Mouse (Mus musculus) megakaryocyte, embryonic 14.5 days (primary cell): ENCODE results near the gene Aldh1l1. TPM values are rescaled to one million over a fixed set of nuclear protein-coding genes. Genes with fewer than 3 reads are reported as not detected.

Source experiments
- H3K27me3 ChIP-seq: replicated peaks from 2 replicates; pipeline ENCODE3; 2012; ENCODE audit warnings: inconsistent platforms
- H3K36me3 ChIP-seq: replicated peaks from 2 replicates; pipeline ENCODE3; 2012; ENCODE audit warnings: low read length, inconsistent platforms, mixed read lengths
- H3K4me1 ChIP-seq: 2 replicates; pipeline ENCODE4 v1.6.1; 2012; ENCODE audit warnings: inconsistent platforms
- H3K4me3 ChIP-seq: replicated peaks from 2 replicates; pipeline ENCODE3; 2012; ENCODE audit warnings: moderate library complexity, mild to moderate bottlenecking, inconsistent platforms
- H3K9me3 ChIP-seq: 2 replicates; pipeline ENCODE4 v1.6.1; 2012; ENCODE audit warnings: inconsistent platforms
- FLI1 ChIP-seq: IDR thresholded peaks from 2 replicates; pipeline ENCODE4 v1.6.1; 2012; ENCODE audit warnings: low read length, inconsistent platforms, mixed read lengths
- GATA1 ChIP-seq: IDR thresholded peaks from 3 replicates; pipeline ENCODE4 v1.6.1; 2012; ENCODE audit warnings: mixed read lengths, low read length, inconsistent platforms, borderline replicate concordance
- polyA plus RNA-seq: library from polyadenylated mRNA; stranded (reverse); fragments of >175 nt; gene quantifications from 2 replicates; pipeline ENCODE4 v1.2.3, GENCODE M21; 2012; ENCODE audit warnings: low replicate concordance; ENCODE audit not compliant: insufficient read depth

Aldh1l1 gene
- 7.3 and 7.4 TPM in 2 replicates for polyA plus RNA-seq

DNA sequence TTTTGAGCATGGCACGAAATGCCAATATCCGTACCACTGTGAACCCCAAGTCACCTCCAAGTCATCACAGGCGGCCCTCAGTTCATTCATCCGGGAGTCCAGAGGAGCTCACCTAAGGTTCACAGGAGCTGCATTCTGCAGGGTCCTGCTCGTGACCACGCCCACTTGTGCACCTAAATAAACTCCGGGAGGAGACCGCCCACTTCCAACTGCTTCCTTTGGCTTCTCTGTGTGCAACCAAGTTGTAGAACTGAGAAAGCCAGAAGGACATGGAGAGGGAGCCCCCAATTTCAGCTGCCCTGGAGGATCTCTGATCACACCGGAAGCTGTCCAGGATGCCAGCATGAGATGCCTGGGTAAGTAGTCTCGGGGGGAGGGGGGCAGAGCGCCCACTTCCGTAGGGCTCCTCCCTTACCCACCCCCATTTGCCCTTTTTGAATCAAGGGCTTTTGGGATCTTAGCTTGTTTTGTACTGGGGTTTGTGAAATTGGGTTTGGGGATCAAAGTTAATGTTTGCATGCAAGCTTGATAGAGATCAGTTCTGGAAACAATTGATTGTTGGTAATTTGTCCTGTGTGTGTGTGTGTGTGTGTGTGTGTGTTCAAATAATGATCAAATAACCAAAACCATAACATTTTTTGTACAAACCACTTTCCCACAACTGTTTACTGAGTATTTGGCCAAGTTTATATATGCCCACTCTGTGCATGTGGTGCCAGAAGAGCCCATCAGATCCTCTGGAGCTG lies at the start of gene Aldh1l1:
Gene Aldh1l1 (plus strand): TSS at position 252 of the 746 bp plus-strand sequence.
- Histone ChIP-seq H3K4me3 (no peak within 1 kb of the TSS), H3K36me3 (no peaks in the 10 kb centered on the region), H3K27me3 (peaks cover 35% of the 10 kb centered on the region), H3K4me1 (peaks cover 75% of the 10 kb centered on the region), H3K9me3 (no peaks in the 10 kb centered on the region)
- TF ChIP-seq GATA1 (no peak), FLI1 (no peak)

DNA sequence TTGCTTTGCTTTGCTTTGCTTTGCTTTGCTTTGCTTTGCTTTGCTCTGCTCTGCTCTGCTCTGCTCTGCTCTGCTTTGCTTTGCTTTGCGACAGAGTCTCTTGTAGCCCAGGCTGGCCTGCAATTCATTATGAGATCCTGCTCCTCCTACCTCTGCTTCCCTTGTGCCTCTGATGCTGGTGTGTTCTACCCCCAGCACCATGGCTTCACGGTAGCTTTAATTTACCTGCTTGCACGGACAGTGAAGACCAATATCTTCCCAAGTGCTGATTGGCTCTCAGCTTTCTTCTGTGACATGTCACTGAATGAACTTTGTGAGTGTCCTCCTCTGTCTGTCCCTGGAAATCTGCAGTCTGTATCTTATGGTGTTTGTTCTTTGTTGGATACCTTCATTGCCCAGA lies 49.2 kb upstream of the Aldh1l1 start:
- Histone ChIP-seq H3K4me1 (peaks cover 10% of the 10 kb centered on the region; the same call in 1 of the 2 replicates), H3K9me3 (no peaks in the 10 kb centered on the region), H3K4me3 (no peak overlapping the region), H3K27me3 (peaks cover 42% of the 10 kb centered on the region), H3K36me3 (no peaks in the 10 kb centered on the region)
- TF ChIP-seq FLI1 (no peak), GATA1 (no peak)

DNA sequence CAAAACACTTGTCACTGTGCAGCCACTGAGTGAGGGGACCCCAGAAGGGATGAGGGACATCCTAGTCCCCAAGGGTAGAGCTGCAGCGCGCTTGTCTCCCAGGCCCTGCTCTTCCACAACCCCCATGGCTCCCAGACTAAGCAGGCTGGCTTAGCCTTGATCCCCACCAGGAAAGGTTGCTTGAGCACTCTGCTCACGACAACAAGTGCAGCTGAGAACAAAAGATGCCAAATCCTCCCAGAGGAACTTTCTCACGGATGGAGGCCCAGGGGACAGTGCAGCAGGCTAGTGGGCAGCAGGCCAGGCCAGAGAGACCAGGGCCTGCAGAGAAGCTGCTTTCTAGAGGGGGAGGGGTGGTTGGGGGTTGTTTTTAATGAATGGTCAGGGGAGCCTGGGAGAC lies 39.3 kb upstream of the Aldh1l1 start:
- TF ChIP-seq GATA1, result no peak
- TF ChIP-seq FLI1, result no peak
- no peaks in the 10 kb centered on the region for H3K36me3 ChIP-seq
- H3K4me3 ChIP-seq, result no peak overlapping the region
- peaks cover 13% of the 10 kb centered on the region; the same call in 1 of the 2 replicates for H3K4me1 ChIP-seq
- H3K27me3 ChIP-seq, result peaks cover 47% of the 10 kb centered on the region
- H3K9me3 ChIP-seq, result no peaks in the 10 kb centered on the region

DNA sequence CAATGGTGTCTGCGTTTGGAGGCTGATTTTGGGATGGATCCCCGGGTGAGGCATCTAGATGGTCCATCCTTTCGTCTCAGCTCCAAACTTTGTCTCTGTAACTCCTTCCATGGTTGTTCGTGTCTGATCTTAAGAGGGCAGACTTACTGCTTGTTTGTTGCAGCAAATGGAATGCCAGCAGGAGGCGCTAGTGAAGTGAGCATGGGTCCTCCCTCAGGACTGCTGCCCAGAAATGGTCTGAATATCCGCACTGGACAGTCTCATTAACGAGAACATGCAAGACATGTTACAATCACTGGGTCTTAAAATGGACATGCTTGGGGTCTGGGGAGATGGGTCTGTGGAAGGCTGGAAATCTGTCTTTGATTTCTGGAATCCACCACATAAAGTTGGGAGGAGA lies 36.0 kb upstream of the Aldh1l1 start:
- peaks cover 63% of the 10 kb centered on the region for H3K27me3 ChIP-seq
- no peak overlapping the region for H3K4me3 ChIP-seq

DNA sequence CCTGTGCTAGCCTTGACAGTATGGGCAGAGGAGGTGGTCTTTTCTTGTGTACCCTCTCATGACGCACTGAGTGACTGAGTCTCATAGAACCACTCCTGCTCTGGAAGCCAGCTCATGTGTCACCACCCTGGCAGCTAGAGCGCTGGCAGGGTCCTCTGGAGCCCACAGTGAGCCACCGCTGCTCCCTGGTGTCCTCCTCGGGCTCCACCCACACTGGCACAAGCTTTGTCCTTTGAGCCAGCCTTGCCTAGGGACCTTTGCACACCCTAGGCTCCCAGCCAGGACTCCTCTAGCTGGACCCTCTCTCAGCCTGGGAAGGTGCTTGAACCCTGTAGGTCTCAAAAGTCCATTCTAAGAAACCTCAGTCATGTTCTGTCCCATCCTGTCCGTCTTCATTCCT lies 35.5 kb upstream of the Aldh1l1 start:
- H3K4me1 ChIP-seq, result peaks cover 13% of the 10 kb centered on the region; the same call in 1 of the 2 replicates
- H3K36me3 ChIP-seq, result no peaks in the 10 kb centered on the region
- TF ChIP-seq FLI1 (no peak), GATA1 (no peak)
- H3K4me3 ChIP-seq, result no peak overlapping the region
- H3K9me3 ChIP-seq, result no peaks in the 10 kb centered on the region
- peaks cover 64% of the 10 kb centered on the region for H3K27me3 ChIP-seq

More for the DNA sequence above, 36.0 kb upstream of the Aldh1l1 start:
- Histone ChIP-seq H3K9me3 (no peaks in the 10 kb centered on the region), H3K4me1 (peaks cover 13% of the 10 kb centered on the region; the same call in 1 of the 2 replicates), H3K36me3 (no peaks in the 10 kb centered on the region)
- TF ChIP-seq GATA1, result no peak

DNA sequence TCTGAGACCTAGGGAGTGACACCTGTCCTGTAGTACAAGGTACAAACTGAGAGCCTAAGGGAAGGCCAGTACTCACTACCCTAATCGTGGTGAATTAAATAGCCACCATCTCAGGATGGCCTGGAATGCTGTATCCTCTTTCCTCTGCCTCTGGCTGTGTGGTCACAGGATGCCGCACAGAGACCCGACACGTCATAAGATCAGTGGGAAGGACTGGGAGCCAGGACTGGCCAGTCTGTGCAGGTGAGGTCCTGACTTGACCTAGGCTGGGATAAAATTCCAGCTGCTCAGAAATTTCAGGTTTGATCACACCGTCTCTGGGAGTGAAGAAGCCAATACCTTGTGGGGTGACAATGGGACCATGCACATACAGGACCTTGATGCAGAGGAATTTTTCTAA lies 34.7 kb upstream of the Aldh1l1 start:
- no peaks in the 10 kb centered on the region for H3K36me3 ChIP-seq
- H3K4me3 ChIP-seq, result no peak overlapping the region
- TF ChIP-seq GATA1 (no peak), FLI1 (no peak)
- peaks cover 68% of the 10 kb centered on the region for H3K27me3 ChIP-seq
- H3K4me1 ChIP-seq, result peaks cover 16% of the 10 kb centered on the region; the same call in 1 of the 2 replicates
- H3K9me3 ChIP-seq, result no peaks in the 10 kb centered on the region

DNA sequence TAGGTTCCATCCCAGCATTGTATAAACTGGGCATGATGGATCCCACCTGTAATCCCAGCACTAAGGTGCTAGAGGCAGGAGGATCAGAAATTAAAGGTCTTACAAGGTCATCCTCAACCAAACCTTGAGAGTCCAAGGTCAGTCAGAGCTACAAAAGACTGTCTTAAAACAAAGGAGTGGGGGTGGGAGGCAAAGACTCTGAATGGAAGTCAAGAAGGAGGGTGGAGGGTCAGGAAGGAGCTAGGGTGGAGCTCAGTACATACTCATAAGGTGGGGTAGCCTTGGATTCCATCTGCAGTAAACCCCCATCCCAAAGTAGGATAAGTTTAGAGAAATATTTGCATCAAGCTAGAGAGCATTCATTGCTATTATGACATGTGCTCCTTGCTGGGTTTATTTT lies 33.6 kb upstream of the Aldh1l1 start:
- Histone ChIP-seq H3K4me3 (no peak overlapping the region), H3K27me3 (peaks cover 66% of the 10 kb centered on the region), H3K4me1 (peaks cover 16% of the 10 kb centered on the region; the same call in 1 of the 2 replicates), H3K36me3 (no peaks in the 10 kb centered on the region), H3K9me3 (no peaks in the 10 kb centered on the region)
- TF ChIP-seq GATA1, result no peak
- TF ChIP-seq FLI1, result no peak

DNA sequence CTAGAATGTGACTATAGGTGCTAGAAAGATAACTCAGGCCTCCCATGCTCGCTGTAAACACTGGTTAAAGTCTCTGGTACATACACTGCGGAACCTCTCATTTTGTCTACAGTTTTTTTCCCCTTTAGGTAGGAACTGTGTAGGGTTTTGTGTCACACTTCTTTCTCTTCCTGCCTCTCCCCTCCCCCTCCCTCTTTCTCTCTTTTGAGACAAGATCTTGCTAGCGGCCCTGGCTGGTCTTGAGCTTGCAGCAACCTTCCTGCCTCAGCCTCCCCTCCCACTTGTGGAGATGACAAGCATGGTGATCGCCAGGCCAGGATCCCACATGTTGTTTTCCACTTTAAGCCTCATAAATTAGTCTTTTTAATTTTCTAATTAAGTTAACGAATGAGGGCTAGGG lies 32.5 kb upstream of the Aldh1l1 start:
- TF ChIP-seq FLI1 (no peak), GATA1 (no peak)

DNA sequence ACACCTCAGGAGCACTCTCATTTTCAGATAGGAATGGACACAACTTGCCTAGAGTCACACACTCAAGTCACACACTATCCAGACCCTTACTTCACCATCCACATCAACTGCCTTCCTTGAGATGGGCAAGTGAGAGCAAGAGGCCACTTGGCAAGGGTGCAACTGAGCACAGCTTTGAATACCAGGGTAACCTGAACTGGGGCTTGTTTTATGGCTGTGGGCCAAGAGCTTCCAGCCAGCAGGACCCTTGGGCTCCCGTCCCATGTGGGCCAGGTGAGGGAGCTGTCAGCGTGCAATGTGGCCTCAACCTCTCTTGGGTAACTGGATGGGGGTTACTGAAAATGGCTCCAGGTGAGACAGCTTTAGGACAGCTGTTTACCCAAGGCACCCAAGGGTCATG lies 28.8 kb upstream of the Aldh1l1 start:
- no peak for TF ChIP-seq GATA1
- no peak for TF ChIP-seq FLI1
- Histone ChIP-seq H3K4me1 (peaks cover 11% of the 10 kb centered on the region), H3K9me3 (no peaks in the 10 kb centered on the region), H3K4me3 (no peak overlapping the region), H3K27me3 (peaks cover 81% of the 10 kb centered on the region), H3K36me3 (no peaks in the 10 kb centered on the region)

More for the DNA sequence above, 32.5 kb upstream of the Aldh1l1 start:
- H3K4me3 ChIP-seq, result no peak overlapping the region
- peaks cover 66% of the 10 kb centered on the region for H3K27me3 ChIP-seq
- no peaks in the 10 kb centered on the region for H3K36me3 ChIP-seq
- H3K9me3 ChIP-seq, result no peaks in the 10 kb centered on the region
- peaks cover 16% of the 10 kb centered on the region; the same call in 1 of the 2 replicates for H3K4me1 ChIP-seq

DNA sequence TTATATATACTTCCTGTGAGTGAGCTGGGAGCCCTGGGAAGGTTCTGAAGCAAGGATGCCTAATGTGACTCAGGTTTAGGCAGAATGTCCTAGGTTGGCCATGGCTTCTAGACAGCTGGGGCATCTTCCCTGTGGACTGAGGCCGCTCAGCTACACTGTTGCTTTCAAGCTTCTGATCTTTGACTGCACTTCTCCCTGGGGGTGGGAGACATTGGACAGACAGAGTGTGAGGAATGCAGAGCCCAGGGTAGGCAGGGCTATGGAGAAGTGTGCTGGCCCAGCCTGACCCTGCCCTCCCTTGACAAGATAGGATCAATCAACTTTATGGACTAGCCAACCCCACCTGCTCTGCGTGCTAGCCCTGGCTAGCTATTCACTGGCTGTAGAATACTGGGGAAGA lies 25.0 kb upstream of the Aldh1l1 start:
- H3K4me3 ChIP-seq, result no peak overlapping the region
- H3K36me3 ChIP-seq, result no peaks in the 10 kb centered on the region
- no peak for TF ChIP-seq FLI1
- no peak for TF ChIP-seq GATA1
- peaks cover 95% of the 10 kb centered on the region for H3K27me3 ChIP-seq
- no peaks in the 10 kb centered on the region for H3K9me3 ChIP-seq
- peaks cover 23% of the 10 kb centered on the region for H3K4me1 ChIP-seq
